Mouse (Mus musculus) forelimb bud, embryonic 11.5 days (tissue): ENCODE data around the gene Trrap.

Experiments
- DNase-seq: peaks from one replicate; pipeline ENCODE4 v3.0.0-alpha.2; 2012; ENCODE audit warnings: low read depth, low spot score

The Trrap gene

DNA sequence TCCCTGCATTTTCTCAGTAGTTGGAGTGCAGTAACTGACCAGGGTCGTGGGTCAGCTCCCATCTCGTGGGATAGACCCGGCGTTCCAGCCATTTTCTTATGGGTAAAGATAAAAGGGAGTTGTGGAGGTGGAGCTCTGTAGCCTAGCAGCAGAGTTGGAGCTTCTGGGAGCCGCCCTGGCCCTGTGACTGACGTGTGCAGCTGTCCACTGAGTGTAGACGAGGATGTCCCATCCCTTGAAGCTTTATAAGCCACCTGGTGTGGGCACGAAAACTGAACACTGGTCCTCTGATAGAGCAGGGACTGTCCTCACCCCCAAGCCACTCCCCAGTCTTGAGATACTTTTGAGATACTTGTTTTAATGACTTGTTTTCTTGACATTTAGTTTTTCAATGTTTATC lies 13.1 kb downstream of the Trrap start:
- DNase-seq: no peak

DNA sequence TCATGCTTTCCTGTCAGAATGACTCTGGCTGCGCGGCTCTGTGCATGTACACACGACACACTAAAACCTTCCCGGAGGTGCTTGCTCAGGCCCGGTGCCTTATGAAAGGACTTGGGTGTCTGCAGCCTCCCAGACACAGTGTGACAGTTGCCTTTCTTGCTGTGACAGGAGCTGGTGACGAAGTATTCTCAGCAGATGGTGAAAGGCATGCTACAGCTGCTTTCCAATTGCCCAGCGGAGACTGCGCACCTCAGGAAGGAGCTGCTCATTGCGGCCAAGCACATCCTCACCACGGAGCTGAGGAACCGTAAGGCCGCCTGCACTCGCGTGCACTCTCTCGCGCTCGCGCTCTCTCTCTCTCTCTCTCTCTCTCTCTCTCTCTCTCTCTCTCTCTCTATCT lies 18.9 kb downstream of the Trrap start:
- no peak for DNase-seq

DNA sequence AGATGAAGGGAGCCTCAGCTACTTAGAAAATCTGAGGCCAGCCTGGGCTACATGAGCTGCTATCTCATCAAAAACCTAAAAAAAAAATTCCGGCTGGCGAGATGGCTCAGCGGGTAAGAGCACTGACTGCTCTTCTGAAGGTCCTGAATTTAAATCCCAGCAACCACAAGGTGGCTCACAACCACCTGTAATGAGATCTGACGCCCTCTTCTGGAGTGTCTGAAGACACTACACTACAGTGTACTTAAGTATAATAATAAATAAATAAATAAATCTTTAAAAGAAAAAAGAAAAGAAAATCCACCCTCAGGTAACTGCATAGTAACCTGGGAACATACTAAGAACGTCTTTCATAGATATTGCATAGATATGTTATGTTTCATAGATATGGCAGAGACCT lies 25.8 kb downstream of the Trrap start:
- DNase-seq: no peak

DNA sequence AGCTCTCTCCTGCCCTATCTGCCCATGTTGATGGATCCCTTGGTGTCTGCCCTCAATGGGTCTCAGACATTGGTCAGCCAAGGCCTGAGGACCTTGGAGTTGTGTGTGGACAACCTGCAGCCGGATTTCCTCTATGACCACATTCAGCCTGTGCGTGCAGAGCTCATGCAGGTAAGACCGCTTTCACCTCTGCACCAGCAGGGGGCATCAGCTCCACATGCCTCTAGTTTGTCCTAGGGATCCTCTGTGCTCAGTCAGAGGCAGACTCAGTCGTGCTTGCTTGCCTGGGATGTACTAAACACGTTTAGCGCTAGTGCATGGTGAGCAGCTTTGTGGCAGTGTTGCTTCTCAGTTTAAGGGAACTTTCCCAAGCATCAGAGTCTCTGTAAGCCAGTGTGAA lies 27.2 kb downstream of the Trrap start:
- DNase-seq: peak; percentile 24

DNA sequence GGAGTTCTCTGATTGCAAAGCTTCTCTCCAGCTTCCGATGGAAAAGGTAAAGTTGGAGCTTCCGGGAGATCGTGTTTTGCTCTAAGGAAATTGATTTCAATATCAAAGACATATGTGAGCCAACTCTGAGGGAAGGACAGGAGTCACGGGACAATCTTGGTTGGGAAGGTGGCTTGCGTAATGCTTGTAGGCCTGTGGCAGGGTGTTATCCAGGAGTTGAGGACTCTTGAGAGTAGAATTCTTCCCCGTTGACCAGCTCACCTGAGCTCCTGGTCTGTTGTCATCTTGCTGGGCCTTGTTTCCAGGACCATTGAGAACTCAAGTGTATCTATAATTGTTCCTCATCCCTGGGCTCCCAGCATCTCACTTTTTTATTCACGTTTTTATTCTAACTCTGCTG lies 29.6 kb downstream of the Trrap start:
- no peak for DNase-seq

DNA sequence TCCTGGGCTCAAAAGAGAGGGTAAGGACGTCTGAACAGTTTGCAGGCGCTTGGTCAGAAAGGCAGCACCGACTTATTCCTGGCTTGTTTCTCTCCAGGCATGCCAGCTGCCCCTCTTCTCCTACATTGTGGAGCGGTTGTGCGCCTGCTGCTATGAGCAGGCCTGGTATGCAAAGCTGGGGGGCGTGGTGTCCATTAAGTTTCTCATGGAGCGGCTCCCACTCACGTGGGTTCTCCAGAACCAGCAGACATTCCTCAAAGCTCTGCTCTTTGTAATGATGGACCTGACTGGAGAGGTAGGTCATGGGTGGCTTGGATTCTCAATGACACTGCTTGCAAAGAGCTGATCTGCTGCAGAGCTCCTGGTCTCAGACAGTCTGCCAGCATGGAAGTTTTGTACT lies 35.5 kb downstream of the Trrap start:
- DNase-seq: no peak

DNA sequence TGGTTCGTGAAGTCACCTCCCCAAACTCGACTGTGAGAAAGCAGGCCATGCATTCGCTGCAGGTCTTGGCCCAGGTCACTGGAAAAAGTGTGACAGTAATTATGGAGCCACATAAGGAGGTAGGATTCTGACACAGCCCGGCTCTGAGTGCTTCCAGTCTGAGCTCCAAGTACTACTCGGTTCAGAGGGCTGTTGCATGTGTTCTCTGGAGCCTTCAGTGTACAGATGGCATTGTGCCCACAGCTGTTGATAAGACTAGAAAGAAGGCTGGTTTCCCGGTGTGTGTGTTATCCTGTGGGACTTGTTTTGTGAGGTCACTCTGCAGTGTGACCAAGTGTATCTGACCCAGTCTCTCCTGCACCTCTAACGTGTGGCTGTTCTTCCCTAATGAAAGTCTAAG lies 36.6 kb downstream of the Trrap start:
- DNase-seq: no peak

DNA sequence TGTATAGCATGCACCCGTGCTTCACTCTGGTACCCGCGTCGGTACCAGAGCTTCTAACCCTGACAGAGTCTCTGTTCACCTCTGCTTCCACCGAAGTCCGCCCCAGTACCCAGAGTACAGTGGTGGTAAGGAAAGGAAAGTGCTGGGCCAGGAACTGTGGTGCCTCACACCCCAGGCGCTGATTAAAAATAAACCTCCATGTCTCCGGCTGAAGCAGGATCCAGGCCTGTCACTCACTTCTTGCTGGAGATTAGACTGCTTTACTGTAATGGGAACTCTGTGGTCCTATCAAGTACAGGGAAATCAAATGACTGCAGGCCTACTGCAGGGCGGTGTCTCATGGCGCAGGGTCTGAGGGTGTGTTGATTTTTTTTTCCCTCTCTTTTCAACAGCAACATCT lies 39.4 kb downstream of the Trrap start:
- DNase-seq: no peak

DNA sequence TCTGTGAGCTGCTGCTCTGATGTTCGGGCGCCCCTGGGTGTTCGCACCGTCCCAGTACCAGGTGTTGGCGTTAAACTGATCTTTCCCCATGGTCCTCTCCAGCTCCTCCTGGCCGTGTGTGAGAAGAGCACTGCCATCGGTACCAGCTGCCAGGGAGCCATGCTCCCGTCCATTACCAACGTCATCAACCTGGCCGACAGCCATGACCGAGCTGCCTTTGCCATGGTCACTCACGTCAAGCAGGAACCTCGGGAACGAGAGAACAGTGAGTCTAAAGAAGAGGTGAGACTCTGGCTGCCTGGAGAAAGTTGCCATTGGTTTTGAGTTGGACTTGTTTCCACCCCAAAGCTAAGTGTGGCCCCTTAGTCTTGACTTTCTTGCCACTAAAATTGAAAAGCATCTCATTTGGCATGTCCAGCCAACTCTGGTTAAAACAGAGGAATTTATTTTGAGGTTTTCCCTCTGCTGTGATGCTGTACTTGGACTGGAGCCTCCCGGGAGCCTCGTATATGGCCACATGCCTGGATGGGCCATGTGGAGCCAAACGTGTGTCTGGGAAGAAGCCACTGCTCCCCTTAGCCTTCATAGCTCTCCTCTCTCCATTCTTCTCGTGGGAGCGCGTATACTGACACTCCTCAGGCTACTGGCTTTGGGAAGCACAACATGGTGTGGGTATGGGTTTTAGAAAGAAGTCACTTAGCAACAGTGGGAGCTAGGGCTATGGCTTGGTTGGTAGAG lies 61.0 kb downstream of the Trrap start:
- no peak for DNase-seq

DNA sequence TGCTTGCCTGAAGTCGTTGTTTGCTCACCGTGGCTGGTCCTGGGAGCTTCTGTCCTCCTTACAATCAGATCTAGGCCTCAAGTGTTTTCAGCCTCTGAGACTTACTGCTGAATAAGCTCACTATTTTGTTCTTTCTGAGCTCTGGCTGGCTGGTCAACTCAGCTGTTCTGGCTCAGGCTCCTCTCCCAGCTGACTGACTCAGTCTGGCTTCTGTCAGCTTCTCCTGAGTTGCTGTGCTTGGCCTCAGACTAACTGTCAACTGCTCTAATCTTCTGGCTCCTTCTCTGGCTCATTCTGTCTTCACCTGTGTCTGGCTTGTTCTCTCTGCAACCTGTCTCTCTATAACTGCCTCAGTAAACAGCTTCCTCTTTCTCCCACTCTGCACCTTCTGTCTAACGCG lies 62.1 kb downstream of the Trrap start:
- DNase-seq: no peak

DNA sequence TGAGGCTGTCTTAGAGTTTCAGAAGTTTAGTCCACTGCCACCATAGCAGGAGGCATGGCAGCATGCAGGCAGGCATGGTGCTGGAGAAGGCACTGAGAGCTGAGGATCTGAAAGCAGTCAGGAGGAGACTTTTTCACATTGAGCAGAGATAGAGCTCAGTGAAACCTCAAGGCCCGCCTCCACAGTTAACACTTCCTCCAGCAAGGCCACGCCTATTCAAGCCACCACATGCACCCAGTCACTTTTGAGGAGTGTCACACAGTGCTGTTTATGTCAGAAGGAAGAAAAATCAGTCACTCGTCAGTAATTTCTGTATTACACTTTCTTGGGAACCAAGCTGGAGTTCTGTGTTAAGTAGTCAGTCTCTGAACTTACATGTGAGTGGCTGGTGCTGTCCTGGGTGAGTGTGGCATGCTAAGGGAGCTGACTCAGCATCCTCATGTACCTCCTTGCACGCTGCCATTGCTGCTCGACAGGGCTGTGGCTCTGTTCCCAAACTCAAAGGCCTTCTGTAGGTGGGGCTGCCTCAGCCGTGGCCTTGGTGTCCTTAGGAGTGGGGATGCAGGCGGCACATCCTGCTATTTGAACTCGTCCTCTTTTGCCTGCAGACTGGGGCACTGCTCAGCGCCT lies 64.4 kb downstream of the Trrap start:
- no peak for DNase-seq

DNA sequence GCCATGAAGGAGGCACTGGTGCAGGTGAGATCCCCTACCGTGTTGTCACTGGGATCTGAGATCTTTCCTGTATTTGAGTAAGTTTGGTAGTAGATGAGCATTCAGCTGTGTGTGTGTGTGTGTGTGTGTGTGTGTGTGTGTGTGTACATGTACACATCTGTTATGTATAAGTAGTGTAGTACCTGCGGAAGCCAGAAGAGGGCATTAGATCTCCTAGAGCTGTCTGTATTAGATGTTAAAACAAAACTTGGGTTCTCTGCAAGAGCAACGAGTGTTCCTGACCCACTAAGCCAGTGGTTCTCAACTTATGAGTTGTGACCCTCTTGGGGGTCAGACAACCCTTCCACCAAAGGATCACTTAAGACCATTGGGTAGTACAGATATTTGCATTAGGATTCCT lies 68.6 kb downstream of the Trrap start:
- peak; percentile 36 for DNase-seq

DNA sequence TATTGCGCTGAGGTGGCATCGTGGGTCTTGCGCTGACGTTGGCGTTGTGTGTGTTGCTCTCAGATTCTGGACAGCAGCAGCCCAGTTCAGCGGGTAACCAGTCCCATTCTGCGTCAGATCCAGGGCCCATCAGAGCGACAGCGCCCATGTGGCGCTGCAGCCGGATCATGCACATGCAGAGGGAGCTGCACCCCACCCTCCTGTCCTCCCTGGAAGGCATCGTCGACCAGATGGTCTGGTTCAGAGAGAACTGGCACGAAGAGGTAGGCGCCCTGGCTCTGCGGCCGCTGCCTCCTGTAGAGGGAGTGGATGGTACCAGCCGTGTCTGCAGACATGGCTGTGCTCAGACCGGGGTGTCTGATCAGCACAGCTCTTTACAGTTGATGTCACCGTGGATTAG lies 77.8 kb downstream of the Trrap start:
- no peak for DNase-seq

DNA sequence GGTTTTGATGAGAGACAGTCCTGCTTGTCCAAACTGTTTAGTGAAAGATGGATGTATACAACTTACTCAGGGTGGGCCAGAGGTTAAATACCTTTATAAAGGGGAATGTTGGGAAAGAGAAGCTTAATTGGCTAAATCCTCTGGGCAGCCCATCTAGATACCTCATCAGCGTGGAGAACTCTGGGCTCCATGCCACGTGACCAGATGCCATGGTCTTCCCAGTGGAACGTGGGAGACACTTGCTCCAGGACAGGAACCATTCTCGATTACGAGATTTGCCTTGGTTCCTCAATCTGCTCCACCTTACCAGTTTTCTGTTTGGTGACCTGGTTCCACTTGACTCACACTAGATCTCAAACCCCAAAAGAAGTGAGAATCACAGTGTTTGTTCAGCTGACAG lies 81.2 kb downstream of the Trrap start:
- no peak for DNase-seq

DNA sequence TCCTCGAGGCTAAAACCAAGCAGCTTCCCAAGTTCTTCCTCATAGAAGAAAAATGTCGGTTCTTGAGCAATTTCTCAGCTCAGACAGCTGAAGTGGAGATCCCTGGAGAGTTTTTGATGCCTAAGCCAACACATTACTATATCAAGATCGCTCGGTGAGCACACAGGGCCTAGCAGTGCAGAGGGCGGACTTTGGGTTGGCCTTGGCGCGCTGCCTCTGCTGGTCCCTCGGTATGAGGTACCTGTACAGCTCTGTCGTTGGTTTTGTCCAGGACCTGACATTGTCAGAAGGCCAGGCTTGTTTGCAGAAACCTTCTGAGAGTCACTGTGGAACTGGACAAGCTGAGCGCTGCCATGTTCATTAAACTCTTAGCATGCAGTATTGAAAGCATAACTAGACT lies 82.4 kb downstream of the Trrap start:
- DNase-seq: no peak

DNA sequence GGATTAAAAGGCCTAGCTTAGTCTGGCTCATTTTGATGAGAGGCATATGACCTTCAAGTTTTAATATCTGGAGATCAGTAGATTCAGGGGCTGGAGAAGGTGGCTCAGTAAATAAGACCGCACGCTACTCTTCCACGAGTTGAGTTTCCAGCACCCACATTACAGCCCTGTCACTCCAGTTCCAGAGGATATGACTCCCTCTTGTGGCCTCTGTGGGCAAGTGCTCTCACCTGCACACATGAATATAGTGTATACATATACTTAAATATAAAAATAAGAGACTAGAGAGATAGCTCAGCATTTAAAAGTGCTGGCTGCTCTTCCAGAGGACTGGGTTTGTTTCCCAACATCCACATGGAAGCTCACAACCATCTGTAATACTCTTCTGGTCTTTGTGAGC lies 84.3 kb downstream of the Trrap start:
- DNase-seq: no peak

DNA sequence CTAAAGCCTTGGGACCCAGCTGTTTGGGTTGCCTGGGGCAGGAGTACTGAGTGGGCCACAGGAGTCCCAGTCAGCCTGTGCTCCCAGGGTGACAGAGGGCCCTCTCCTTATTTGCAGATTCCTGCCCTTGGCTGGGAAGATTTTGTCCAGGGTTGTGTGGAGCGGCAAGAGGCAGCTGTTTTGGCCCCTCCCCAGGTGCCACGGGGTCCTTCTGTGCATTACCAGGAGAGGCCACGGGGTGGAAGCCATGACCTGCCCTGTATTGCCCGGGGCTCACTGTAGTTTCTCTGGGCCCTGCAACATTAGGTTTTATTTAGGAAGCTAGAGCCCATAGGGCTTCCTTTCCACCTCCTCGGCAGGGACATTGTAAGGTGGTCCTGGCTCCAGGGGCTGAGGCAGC lies 86.4 kb downstream of the Trrap start:
- DNase-seq: no peak

DNA sequence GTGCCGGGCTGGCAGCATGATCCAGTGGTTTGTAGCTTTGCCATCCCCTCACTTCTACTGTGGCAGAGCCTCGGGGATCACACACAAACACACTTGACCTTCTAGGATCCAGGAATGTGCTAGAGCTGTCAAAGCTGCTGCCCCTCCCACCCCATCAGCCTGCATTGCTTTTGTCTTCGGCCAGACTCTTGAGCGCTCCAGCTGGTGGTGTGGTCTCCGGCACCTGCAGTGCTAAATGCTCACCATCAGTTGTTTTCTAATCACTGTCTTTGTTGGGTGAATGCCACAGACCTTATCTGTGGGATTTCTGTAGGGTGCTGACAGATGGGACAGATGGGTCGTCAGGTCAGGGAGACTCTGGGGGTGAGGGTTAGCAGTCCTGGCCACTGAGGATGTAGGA lies 88.4 kb downstream of the Trrap start:
- no peak for DNase-seq

DNA sequence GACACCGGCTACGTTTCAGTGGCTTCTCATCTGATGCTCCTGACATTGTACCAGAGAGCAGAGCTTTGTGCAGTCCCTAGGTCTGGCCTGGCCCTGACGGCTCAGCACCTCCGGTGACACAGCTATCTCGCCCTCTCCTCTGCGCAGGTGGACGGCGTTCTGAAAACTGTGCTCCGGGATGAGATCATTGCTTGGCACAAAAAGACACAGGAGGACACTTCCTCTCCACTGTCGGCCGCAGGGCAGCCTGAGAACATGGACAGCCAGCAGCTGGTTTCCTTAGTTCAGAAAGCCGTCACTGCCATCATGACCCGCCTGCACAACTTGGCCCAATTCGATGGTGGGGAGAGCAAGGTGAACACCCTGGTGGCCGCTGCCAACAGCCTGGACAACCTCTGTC lies 91.0 kb downstream of the Trrap start:
- no peak for DNase-seq

DNA sequence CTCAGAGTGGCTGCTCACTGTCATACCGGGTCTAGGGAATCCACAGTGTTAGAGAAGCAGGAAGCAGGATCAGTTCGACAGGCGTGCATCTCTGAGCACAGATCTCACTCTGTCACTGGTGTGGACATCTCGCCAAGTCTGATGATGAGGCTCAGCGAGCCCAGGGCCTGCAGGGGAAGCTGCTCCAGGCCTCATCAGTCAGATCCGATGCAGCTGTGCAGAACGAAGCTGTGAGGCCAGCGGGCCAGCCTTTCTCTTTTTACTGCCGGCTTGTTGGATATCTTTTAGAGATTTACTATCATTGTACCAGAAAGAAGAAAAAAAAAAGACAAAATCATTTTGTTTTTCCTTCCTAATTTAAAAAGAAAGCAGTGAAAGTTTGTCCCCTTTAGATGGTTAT lies 91.8 kb downstream of the Trrap start:
- DNase-seq: no peak

DNA sequence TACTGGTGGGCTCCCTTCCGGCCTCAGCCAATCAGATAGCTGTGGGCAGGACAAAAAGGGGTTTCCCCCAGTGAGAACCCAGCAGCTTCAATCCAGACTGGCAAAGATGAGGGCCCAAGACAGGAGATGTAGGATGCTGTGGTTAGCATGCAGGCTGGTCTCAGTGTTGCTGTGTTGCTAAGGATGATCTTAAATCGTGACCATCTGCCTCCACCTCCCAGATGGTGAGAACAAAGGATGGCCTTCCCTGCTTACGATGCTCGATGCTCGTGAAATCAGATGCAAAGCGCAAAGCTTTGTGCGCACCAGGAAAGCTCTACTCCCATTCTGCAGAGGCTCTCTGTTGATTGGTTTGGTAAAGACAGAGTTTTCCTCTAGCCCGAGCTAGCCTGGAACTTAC lies 93.4 kb downstream of the Trrap start:
- DNase-seq: no peak

DNA sequence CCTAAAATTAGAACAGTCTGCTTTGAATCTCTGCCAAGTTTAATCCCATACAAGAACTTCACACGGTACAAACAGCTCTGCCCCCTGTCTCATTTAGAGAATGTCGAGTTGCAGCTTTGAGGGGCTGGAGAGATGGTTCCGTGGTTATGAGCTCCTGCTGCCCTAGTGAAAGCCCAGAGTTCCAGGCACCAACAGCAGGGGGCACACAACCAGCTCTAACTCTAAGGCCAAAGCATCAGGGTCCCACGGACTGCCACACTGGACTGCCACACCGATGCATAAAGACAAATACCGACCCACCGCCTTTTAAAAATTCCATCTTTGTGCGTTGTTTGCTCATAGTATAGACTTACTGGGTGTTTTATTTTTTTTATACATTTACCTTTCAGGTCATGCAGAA lies 99.4 kb downstream of the Trrap start:
- peak; percentile 35 for DNase-seq

DNA sequence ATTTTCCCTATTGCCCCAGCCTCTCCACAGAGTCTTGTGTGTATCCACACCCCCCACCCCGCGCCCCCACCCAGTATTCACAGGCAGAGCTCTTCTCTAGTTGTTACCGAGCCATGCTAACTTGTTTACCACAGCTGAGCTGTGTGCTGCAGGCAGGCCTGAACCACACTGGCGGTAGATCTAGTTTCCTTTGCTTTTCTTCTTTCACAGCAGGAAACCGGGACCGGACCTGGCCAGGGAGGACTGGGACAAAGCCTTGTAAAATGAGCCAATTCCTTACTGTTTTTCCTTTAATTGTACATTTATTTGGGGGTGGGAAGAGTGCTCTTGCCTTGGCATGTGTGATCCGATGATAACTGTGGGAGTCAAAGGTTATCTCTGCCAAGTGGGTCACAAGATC lies 101.9 kb downstream of the Trrap start:
- DNase-seq: no peak

DNA sequence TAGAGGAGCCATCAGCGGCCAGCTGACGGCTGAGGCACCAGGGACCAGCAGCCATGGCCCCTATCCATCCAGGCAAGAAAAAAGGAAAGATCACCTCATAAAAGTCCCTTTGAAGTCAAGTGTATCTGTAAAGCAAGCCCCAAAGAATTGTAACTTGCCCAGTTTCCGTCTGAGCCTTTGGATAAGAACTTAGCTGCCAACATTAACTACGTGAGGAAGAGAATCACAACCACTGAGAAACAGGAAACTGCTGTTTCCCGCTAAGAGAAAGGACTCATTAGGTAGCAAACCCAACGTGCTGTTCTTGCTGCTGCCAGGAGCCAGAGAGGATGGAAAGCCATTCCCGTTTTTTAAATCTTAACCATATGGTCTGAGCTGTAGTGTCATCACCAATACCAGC lies 103.2 kb downstream of the Trrap start:
- peak; percentile 76 for DNase-seq
